Mouse (Mus musculus): Measurements from ENCODE around the gene Sox10.

- TF ChIP-seq CTCF (conservative IDR thresholded peaks at IDR 0.05; ENCODE audit: low read length) = no peak
- TF ChIP-seq POU5F1 (IDR thresholded peaks at IDR 0.05; ENCODE audit: borderline replicate concordance, low read length) = no peak
These were observed 43.2 kb upstream of the Sox10 start for GRCm38 (mm10) chr15:79208211-79208610.

Data from E14TG2a.4 (cell line).